Mouse (Mus musculus) MEL (cell line): ENCODE data around the gene Asic5.

Source experiments
- CTCF ChIP-seq, 3 experiments: IDR thresholded peaks in 2 of 3; conservative IDR thresholded peaks in 1 of 3; 2 replicates each; pipeline ENCODE4 v1.5.1; 2011 to 2012; ENCODE audit warnings: low read length in 3 of 3, low read depth in 2 of 3, mild to moderate bottlenecking in 2 of 3, improper control_type of control experiment in 1 of 3, inconsistent platforms in 1 of 3, mixed read lengths in 1 of 3, moderate library complexity in 1 of 3; ENCODE audit not compliant: control insufficient read depth in 1 of 3, insufficient read depth in 1 of 3, poor library complexity in 1 of 3, severe bottlenecking in 1 of 3
- EP300 ChIP-seq, 2 experiments: IDR thresholded peaks; 2 replicates each; pipeline ENCODE4 v1.6.1; 2011; ENCODE audit warnings: improper control_type of control experiment in 2 of 2, low read length in 2 of 2, low read depth in 1 of 2, mild to moderate bottlenecking in 1 of 2
- ETS1 ChIP-seq: IDR thresholded peaks from 2 replicates; pipeline ENCODE4 v1.6.1; 2012; ENCODE audit warnings: low read depth, mild to moderate bottlenecking, inconsistent platforms, low read length, improper control_type of control experiment, moderate library complexity
- MAZ ChIP-seq: IDR thresholded peaks from 2 replicates; pipeline ENCODE4 v1.6.1; 2012; ENCODE audit warnings: low read depth, mild to moderate bottlenecking, inconsistent platforms, low read length, improper control_type of control experiment
- MEF2A ChIP-seq: IDR thresholded peaks from 2 replicates; pipeline ENCODE4 v1.6.1; 2014; ENCODE audit warnings: low read depth, mild to moderate bottlenecking, inconsistent platforms, low read length, improper control_type of control experiment; ENCODE audit not compliant: poor library complexity, insufficient replicate concordance, severe bottlenecking; ENCODE audit errors: extremely low read depth
- MYC ChIP-seq: IDR thresholded peaks from 2 replicates; pipeline ENCODE4 v1.6.1; 2011; ENCODE audit warnings: low read depth, mild to moderate bottlenecking, low read length, improper control_type of control experiment, moderate library complexity
- POLR2A ChIP-seq, 2 experiments: IDR thresholded peaks; 2 replicates each; pipeline ENCODE4 v1.6.1; 2011 to 2012; ENCODE audit warnings: low read length in 2 of 2, mild to moderate bottlenecking in 2 of 2, control low read depth in 1 of 2, improper control_type of control experiment in 1 of 2, low read depth in 1 of 2, moderate library complexity in 1 of 2; ENCODE audit not compliant: control insufficient read depth in 1 of 2, insufficient read depth in 1 of 2, poor library complexity in 1 of 2
- SMC3 ChIP-seq: IDR thresholded peaks from 2 replicates; pipeline ENCODE4 v1.6.1; 2011; ENCODE audit warnings: low read depth, low read length, improper control_type of control experiment
- TAL1 ChIP-seq: IDR thresholded peaks from 2 replicates; pipeline ENCODE4 v1.6.1; 2012; ENCODE audit warnings: mild to moderate bottlenecking, inconsistent platforms, low read length, moderate library complexity, mixed read lengths
- TCF12 ChIP-seq: IDR thresholded peaks from 2 replicates; pipeline ENCODE4 v1.6.1; 2014; ENCODE audit warnings: low read depth, mild to moderate bottlenecking, inconsistent platforms, low read length, improper control_type of control experiment, moderate library complexity
- USF1 ChIP-seq: IDR thresholded peaks from 2 replicates; pipeline ENCODE4 v1.6.1; 2014; ENCODE audit warnings: low read depth, mild to moderate bottlenecking, inconsistent platforms, low read length, improper control_type of control experiment, moderate library complexity
- USF2 ChIP-seq, 2 experiments: IDR thresholded peaks; 2 replicates each; pipeline ENCODE4 v1.6.1; 2011 to 2012; ENCODE audit warnings: improper control_type of control experiment in 2 of 2, low read length in 2 of 2, borderline replicate concordance in 1 of 2, inconsistent platforms in 1 of 2, low read depth in 1 of 2, mild to moderate bottlenecking in 1 of 2; ENCODE audit not compliant: insufficient read depth in 1 of 2

- TF ChIP-seq SMC3 (no peak), MAZ (no peak), MYC (no peak), ETS1 (no peak), POLR2A (IDR thresholded peaks at IDR 0.05; ENCODE audit: control insufficient read depth in 1 of 2, insufficient read depth in 1 of 2, low read depth in 1 of 2, low read length in 2 of 2, poor library complexity in 1 of 2) (no peak), TAL1 (no peak), TCF12 (no peak), USF1 (no peak), MEF2A (no peak), EP300 (IDR thresholded peaks at IDR 0.05; ENCODE audit: low read depth in 1 of 2, low read length in 2 of 2) (no peak), CTCF (IDR thresholded peaks at IDR 0.05 in 2 of 3, conservative IDR thresholded peaks at IDR 0.05 in 1 of 3; ENCODE audit: control insufficient read depth in 1 of 3, insufficient read depth in 1 of 3, low read depth in 2 of 3, low read length in 3 of 3, poor library complexity in 1 of 3, severe bottlenecking in 1 of 3) (no peak), USF2 (IDR thresholded peaks at IDR 0.05; ENCODE audit: borderline replicate concordance in 1 of 2, insufficient read depth in 1 of 2, low read depth in 1 of 2, low read length in 2 of 2) (no peak)
These were observed at the start of gene Asic5 for GRCm38 (mm10) chr3:81981990-81982389.
